Mouse (Mus musculus) c-Kit-positive CD71-positive TER-119-positive erythroid progenitor cells, embryonic 14.5 days (primary cell): Measurements from ENCODE around the gene Tedc1.

Experiments used
- DNase-seq: peaks from one replicate; pipeline ENCODE4 v3.0.0-alpha.2; 2013; ENCODE audit warnings: low spot score

Gene Tedc1

DNA sequence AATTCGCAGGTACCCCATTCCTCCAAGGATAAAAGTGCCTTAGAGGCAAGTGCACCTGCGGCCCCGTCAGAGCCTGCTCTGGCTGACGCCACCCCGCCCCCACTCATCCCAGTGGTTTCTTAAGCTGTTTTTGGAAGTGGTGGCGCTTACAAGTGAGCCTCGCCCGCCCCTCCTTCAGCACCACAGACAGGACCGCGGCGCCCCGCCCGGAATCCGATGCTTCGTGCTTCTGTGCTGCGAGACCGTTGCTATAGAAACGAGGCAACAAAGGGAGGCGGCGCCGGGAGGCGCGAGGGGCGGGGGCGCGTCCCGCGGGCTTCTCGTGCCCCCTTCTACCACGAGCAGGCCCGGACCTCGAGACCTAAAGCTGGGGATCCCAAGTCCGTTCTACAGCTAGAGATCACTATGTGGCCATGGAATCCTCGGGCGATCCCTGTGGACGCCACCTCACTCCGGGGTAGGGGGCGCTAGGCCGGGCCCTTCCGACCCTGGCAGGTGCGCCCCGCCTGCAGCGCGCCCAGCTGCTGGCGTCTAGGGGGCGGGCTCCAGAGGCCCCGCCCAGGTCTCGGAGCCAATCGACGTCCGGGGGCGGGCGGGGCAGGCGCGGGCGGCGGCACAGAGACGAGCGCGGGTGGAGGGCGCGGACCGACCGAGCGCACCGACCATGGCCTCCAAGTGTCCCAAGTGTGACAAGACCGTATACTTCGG is 16.2 kb upstream of the Tedc1 start, which contains the start of gene Crip2:
TSS of gene Crip2 (plus strand) at position 329 of the 708 bp plus-strand sequence.
- DNase-seq, result peak; percentile 76

DNA sequence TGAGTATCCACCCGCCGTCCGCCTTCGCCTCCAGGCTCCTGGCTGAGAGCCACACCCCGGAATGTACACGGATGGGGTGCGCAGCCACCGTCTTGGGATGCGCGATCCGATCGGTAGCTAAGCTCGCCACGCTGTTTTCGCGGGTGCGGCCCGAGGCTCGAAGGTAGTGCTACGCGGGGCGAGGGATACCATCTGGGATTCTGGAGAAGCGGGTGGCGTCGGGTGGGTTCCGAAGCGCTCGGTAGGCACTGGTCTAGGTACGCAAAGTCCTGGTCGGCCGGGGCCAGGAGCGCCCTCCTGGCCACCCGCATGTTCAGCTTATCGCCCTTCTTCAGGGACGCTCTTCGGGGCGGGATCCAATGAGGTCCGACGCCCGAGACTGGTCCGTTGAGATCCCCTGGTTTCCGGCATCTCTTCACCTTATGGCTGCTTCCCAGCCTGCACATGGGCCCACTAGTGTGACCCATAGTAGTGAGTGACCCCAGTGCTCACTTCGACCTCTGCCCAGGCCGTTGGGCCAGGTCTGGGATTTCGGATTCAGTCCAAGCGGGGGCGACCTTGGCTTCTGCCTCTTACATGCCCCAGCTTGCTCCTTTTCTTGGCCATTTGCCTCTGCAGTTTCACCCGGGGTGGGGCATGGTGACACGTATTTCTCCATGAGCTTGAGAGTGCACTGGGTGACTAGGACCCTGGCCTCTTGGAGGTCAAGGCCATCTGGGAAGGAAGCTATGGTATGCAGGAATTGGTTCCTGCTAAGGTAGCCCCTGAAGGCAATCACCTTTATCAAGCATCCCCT is 15.4 kb upstream of the Tedc1 start:
- DNase-seq, result peak; percentile 60

DNA sequence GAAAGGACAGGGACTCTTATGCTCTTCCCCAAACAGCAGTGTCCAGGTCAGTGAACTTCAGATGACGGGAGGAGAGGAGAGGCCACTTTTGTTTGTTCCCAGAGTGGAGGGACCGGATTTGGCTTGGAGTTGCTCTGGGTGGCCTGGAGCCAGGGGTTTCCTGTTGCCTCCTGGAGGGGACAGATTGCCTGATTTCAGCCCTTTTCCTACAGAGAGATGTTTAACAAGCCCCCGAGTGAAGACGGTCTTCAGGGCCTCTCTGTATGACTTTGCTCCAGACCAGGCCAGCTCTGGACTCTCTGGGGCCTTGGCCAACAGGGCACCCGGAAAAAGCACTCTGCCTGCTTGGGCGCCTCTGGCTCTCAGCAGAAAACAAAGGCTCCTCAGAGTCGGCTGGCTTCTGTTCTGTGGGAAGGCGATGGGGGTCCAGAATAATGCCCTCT is 14.7 kb upstream of the Tedc1 start:
- DNase-seq, result no peak

DNA sequence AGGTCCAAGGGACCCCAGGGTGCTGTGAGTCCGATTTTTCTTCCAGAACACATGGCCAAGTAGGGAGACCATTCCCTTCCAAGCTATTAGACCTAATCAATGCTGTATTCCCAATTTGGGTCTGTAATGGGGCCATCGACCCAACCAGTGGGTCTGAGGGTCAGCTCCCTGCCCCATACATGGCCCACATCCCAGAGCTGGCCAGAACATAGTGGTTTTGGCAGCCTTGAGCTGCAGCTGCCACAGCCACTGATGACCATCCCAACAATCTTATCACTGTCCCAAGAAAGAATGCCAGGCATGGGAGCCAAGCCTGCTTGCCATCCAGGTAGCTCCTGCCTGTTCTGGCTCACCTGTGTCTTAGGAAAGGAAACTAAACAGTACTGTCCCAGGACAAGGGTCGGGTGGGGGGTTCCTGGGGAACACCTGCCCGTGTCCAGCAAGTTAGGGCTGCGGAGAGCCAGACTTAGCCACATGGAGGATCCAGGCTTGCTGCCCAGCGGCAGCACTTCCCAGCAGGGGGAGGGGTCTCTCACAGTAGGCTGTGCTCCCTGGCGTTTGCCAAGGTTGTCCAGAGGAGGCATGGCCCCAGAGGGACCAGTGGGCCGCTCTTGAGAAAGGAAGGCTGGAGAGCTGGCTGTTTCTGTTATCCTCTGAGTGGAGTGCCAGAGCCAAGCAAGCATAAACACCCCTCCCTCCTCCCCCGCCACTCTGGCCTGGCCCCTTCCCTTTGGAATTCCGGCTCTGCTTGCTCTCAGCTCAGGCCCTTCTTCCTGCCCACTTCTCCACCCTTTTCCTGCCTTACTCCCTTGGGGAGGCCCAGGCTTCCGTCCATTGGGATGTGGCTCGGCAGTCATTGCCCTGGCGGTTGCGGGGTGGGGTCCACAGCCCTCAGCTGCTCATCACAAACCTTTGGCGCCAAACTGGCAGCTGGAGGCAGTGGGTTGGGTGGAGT is 13.9 kb upstream of the Tedc1 start:
- no peak for DNase-seq

DNA sequence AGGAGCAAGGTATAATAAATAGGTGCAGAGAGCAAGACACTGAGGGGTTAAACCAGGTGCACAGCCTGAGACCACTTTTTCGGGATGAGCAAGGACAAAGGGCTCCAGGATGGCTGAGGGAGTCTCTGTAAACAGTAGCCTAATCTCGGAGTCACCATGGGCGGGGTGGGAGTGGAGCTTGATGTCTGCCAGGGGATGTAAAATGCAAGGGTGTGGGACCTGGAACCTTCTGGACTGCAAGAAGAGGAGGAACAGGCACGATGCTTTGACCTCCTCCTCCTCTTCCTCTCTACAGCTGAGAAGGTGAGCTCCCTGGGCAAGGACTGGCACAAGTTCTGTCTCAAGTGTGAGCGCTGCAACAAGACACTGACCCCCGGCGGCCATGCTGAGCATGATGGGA is 13.1 kb upstream of the Tedc1 start:
- no peak for DNase-seq

DNA sequence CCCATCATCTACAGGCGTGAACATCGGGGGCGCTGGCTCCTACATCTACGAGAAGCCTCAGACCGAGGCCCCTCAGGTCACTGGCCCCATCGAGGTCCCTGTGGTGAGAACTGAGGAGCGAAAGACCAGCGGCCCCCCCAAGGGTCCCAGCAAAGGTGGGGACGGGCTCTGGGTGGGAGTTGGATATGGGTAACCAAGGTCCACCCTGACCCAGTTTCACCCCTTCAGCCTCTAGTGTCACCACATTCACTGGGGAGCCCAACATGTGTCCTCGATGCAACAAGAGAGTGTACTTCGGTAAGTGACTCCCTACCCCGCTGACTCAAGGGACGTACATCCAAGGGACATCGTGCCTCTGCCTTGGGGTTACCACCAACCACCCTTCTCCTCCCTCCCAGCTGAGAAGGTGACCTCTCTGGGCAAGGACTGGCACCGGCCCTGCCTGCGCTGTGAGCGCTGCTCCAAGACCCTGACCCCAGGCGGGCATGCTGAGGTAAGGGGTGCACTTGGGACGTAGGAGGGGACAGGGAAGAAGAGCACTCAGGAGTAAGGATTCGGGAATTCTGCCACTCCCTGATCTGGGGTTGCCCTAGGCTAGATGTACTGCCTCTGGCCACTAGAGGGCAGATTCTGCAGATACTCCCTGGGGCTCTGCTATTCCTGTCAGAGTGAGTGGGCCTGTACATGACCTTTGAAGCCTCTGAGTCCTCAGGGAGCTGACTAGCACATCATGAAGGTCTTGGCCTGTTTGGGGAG is 12.0 kb upstream of the Tedc1 start:
- DNase-seq, result no peak

DNA sequence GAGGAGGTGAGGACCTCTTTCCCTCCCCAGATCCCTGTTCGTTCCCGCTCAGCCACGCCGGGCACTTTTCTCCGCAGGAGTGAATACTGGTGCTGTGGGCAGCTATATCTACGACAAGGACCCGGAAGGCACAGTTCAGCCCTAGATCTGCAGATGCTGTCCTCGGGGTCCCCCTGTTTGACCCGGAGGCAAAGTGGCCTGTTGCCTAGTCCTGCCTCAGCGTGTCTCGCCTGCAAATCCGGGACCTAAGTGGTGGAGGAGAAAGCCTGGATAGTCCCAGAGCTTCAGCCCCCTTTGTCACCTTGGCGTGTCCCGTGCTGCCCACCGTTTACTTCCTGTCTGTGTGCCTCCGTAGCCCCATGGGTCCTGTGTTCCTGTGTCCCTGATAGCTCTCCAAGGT is 11.3 kb upstream of the Tedc1 start:
- no peak for DNase-seq

DNA sequence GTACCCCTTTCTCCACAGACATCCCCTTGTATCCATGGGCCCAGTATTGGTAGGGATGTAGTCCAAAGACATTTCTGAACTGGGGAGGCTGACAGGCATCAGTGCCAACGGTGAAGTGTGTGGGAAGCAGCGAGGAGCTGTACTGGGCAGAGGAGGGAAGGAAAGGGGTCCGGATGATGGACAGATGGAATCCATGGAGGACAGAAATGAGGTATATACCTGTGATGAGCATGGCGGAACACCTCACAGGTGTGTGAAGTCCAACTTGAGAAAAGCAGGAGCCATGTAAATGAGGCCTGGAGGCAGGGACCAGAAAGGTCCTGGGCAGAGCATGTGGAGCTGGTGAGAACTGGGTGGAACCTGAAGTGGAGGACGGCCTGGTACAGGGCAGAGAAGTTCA is 10.6 kb upstream of the Tedc1 start:
- DNase-seq, result no peak

DNA sequence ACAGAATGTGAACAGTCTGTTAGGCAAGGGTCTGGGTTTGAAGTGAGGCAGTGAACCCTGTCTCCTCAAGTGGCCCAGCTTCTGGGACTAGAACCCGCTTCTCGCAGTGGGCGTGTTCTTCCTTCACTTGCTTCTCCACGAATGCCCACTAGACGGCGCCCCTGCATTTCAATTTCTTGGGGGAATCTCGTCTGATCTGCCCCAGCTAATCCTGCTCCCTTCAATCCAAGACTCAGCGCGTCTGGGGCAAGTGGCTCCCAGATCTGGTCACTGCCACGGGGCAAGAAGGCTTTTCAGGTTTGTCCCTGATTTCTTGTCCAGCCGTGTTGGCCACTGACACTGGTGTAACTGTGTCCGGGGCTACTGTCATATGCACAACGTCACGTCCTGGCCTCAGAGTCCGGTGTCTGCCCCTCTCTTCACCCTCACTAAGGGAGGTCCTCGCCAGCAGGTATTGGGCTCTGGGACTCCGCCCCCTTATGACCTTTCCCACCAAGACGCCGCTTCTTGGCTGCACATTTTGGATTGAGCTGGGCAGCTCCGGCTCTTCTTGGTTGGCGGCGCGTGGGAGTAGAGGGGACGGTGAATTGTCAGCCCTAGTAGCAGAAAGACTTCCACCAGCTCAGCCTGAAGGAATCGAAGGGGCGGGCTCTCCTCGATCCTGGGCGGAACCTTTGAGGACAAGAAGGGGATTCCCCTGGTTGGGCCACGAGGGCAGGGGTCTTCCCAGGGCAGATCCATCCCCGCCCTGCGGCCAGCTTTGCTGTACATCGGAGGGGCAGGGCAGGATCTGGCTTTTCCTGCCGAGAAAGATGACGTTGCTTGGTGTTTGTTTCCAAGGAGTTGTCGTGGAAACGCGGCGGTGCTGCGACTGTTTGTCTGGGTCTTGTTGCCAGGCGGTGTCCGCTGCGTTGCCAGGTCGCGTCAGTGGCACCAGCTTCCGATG is 9.8 kb upstream of the Tedc1 start, which contains the start of gene Crip1:
TSS of gene Crip1 (plus strand) at position 205 of the 946 bp plus-strand sequence.
- DNase-seq, result peak; percentile 73

DNA sequence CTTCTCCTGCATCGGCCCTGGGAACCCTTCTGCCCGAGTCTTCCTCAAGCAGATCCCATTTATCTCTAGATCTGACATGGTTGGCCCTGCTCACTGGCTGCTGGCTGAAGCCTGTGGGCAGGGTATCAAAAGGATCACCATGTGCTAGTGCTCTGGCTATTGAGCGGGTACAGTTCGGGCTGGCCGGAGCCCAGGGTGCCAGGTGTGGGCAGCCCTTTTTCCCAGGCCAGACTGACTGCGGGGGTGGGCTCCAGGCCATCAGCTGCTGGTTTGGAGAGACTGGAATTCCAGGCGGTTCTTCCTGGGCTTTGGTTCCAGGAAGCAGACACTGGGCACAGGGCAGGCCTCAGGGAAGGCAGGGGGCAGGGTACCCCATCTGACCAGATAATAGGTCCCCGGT is 8.7 kb upstream of the Tedc1 start:
- DNase-seq, result no peak

DNA sequence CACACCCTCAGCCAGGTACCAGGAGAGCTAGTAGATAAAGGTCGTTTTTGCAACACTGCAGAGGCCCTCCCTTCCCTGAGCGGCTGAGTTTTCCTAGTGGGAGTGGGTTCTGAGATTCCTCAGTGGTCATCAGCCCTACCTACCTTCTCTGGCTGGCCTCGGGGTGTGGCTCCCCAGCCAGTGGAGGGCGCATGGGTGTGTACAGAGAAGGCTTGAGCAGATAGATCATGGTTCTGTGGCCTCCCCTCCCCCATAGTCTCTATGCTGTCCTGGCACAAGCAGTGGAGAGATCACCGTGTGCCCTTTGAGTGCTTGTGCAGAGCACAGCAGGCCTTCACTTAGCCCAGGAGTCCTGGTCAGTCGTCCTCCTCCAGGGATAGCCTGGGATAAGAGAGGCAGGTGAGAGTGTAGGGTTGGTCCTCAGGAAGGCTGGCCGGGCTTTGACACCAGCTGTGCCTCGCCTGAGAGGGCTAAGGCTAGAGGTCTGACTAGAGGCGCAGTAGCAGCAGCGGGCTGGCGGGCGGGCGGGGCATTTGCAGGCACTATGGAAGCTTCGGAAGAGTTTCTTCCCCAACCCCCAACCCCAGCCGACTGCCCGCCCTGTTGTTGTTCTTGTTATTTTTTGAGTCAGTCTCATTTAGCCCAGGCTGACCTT is 7.7 kb upstream of the Tedc1 start:
- no peak for DNase-seq

DNA sequence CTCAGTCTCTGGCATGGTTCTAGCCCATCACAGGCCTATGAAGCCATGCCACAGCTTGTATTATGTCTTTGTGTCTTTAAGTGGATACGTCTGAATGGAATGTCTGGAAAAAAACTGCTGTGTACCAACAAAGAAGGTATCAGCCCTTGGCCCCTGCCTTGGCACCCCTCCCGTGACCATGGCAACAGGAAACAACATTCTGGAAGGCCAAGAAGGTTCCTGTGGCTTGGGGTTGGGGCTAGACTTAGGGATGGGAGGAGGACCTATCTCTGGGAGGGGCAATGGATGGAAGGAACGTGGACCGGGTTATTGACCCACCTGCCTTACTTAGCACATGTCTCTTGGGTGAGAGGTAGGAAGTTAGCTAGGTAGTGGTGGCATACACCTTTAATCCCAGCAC is 6.9 kb upstream of the Tedc1 start:
- DNase-seq, result no peak

DNA sequence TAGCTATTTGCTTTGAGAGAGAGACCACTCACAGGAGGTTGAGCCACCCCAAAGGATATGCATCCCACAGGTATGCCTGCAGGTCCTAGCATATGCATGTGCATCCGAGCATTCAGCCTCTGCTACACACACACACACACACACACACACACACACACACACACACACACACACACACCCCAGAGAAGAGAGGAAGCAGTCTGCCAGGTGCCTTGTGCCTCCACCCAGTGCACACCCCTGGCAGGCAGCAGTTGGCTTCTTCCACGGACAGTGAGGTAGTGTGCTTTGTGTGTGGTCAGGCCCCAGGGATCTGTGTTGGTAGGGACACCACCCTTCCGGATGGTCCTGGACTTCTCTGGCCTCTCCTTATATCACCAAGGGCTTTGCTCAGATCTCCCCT is 6.3 kb upstream of the Tedc1 start:
- DNase-seq, result no peak

DNA sequence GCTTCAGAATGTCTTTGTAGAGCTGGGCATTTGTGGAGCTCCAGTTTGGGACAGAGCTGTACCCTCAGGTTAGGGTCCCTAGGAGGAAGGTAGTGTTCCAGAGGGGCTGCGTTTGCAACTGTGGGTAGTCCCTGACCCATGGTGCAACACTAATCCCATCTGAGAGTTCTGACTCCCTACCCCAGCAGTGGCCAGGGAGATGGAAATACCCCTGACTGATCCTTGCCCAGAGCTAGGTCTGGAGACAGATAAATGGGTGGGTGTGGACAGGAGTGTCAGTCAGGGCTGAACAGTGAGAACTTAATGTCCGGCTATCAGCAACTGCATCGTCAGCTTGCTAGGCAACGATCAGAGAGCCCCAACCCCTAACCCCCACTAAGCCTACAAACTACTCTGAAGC is 5.6 kb upstream of the Tedc1 start:
- no peak for DNase-seq

DNA sequence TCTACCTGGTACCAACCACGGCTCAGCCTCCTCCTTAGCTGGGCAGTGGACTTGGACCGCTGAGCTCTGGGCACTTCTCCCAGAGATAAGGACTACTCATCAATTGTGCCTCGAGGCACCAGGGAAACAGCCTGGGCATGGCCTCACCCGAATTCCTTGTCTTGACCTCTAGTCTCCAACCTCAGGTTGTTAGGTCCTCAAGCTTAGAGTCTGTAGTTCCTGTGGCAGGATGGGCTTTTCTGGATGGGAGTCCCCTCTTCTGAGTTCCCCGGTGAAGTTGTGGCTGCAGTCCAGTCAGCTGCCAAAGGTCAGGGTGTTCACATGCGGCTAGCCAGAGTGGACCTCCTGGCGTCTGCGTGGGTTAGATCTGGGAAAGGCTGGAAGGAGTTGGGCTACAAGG is 5.2 kb upstream of the Tedc1 start:
- no peak for DNase-seq

DNA sequence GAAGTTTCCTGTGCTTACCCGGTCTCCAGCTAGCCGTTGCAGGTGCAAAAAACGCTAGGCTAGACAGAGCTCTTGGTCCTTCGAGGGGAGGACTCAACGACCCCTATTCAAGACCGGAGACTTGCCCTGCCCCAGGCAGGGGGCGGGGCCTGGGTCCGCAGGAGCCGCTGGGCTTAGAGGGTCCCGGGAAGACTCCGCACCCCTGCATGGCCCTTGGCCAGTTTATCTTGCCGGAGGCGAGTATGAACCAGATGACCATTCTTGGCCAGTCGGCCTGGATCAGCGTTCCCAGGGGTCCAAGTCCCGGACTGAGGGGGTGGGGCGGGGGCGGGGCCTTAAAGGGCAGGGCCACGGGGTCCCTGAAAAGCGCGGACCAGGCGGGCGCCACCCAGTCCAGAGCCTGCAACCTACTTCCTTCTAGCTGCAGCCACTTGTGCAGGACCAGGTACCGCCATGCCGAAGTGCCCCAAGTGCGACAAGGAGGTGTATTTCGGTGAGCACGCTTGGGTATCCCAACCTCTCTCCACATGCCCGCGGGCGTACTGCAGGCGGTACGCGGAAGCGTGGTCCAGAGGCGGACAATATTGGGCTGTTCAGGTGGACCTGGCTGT is 4.5 kb upstream of the Tedc1 start:
- no peak for DNase-seq

DNA sequence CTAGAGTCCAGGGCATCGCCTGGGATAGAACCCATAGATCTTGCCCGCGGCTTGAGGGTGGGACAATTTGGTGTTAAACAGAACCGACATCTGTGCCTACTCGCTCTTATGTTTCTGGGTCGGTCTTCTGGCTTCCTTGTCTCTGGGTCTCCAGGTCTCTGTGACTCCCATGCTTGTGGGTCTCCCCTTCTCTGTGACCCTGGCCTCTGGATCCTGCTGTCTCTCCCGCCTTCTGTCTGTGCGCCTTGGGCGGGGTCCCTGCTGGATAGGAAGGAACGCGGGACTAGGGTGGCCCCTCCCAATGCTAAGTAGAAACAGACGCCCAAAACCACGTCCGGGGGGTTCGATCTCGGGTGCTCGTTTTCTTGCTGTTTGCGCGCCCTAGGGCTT is 4.0 kb upstream of the Tedc1 start:
- no peak for DNase-seq

DNA sequence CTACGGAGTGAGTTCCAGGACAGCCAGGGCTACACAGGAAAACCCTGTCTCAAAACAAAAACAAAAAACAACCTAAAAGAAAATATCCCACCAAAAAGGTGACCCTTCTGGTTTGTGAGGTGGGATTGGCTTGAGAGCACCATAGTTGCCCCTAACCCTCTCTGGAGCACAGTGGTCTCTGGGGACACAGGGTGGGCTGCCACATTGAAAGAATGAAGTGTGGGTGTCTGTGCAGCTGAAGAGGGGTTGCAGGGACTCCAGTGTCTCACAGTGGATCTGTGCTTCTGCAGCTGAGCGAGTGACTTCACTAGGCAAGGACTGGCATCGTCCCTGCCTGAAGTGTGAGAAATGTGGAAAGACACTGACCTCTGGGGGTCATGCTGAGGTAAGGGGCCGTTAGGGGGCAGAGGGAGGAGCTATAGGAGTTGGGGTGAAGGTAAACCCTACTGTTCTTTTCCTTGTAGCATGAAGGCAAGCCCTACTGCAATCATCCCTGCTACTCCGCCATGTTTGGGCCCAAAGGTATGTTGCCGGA is 3.2 kb upstream of the Tedc1 start:
- DNase-seq, result no peak

DNA sequence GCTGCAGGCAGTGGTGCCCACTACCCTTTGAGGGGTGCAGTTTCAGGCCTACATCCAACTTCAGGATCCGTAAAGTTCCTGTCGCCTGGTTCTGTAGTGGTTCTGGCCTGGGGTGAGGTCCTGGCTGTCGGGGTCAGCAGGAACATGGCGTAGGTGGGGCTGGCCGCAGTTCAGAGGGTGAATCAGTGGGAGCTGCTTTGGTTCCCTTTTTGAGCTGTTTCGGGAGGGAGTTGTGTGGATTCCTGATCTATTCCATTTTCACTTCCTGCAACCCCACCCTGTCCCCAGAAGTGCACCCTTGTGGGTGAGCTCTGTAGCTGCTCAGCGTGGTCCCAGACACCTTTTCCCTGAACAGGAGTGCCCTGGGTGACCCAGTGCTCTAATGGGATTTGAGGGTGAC is 2.2 kb upstream of the Tedc1 start:
- no peak for DNase-seq
